Mouse (Mus musculus): ENCODE results near the gene Arid5b.

DNA sequence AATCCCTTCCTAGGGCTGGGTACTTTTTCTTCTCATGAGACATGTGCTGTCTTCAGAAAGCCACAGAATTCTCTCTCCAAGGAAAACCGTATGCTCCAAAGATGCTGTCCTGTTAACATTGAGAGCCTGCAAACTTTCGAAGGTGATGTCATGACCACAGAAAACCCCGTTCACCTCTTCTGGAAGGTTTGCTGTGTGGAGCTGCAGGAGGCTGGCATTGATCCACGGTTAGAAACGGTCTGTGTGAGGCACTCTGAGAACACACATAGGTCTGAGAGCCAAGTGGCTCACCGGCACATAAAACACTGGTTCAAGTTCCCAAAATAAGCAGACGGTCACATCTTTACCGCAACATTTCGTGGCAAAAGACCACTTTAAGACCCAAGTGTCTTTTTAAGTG, 145.9 kb downstream of the Arid5b start:
- TF ChIP-seq CTCF (conservative IDR thresholded peaks at IDR 0.05; ENCODE audit: low read length) (no peak), NANOG (IDR thresholded peaks at IDR 0.05; ENCODE audit: borderline replicate concordance, low read length) (no peak), POU5F1 (IDR thresholded peaks at IDR 0.05; ENCODE audit: borderline replicate concordance, low read length) (no peak)

Measured in E14TG2a.4 (cell line).